Comparison of ENCODE assay signal across 8 mouse cellular contexts in the genomic region with DNA sequence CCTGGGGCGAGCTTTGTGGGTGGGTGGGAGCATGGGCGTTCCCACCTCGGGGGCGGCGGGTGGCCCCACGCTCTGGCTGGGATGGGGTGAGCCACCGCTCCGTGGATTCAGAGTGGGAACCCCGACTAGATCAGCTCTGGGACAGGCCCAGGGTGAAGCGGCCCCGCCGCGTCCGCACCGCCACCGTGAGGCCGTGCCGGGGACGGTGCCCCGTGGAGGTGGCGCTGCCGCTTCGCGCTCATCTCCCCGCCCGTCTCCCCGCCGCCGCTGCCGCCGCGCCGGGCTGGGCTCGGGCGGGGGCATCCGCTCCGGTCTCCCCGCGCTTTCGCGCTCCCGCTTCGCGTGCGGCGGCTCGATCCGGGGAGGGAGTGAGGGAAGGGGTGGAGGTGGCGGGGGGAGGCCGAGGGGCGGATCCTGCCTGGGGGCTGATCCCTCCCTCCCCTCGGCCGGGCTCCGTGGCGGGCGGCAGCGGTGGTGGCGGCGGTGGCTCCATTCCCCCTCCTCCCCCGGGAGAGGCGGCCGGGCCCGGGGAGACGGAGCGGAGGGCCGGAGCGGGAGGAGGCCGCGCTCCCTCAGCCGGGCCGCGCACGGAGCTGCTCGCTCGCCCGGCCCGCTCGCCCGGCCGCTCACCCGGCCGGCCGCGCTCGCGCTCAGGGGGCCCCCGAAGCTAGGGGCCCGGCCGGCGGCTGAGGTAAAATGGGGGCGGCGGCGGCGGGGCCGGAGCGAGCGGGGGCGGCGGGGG. TPM values are rescaled to one million over a fixed set of nuclear protein-coding genes. Genes with fewer than 3 reads are reported as not detected.
DNase-seq lines count a peak whose midpoint lies in the region; ATAC-seq and TF ChIP-seq lines count a peak whose summit lies in the region.

TSS of gene Brpf3 (plus strand) at position 420 of the 742 bp plus-strand sequence.

- DNase-seq in CD8-positive naive resting alpha-beta T cell, adult 2 months (ENCODE audit: low read depth in 2 of 2, low spot score in 2 of 2), result peak; percentile 62 to 68
- peak; percentile 81 for DNase-seq in cerebellum, adult 11 months
- DNase-seq in forebrain, embryonic 14.5 days (ENCODE audit: low spot score), result peak; percentile 77
- DNase-seq in heart, postnatal 10 days, result peak; percentile 84 to 85
- DNase-seq in large intestine, adult 2 months (ENCODE audit: low read depth, low spot score), result no peak
- DNase-seq in liver, postnatal 0 days, result peak; percentile 88

- peak within 1 kb of the TSS; percentile 79 for H3K4me3 ChIP-seq in forebrain, embryonic 14.5 days (ENCODE audit: low read depth, low read length)
- peak within 1 kb of the TSS; percentile 69 for H3K4me3 ChIP-seq in liver, postnatal 0 days (ENCODE audit: low read depth, low read length)
- H3K4me3 ChIP-seq in neural tube, embryonic 13.5 days, result peak within 1 kb of the TSS; percentile 75
- peak within 1 kb of the TSS; percentile 96 for H3K4me3 ChIP-seq in testis, adult 2 months (ENCODE audit: control insufficient read depth, low read depth, low read length)

- TF ChIP-seq CTCF in liver, postnatal 0 days (IDR thresholded peaks at IDR 0.05; ENCODE audit: low read depth), result peak; percentile 66
- TF ChIP-seq CTCF in testis, adult 2 months (IDR thresholded peaks at IDR 0.05; ENCODE audit: control insufficient read depth, insufficient read depth, insufficient replicate concordance, low read depth, low read length), result peak; percentile 16; the same call in 1 of the 2 replicates

- H3K9ac ChIP-seq in forebrain, embryonic 14.5 days (ENCODE audit: low read length), result peak within 1 kb of the TSS; percentile 99
- peak within 1 kb of the TSS; percentile 86 for H3K9ac ChIP-seq in liver, postnatal 0 days (replicated peaks)
- H3K9ac ChIP-seq in neural tube, embryonic 13.5 days, result peak within 1 kb of the TSS; percentile 100

- H3K4me2 ChIP-seq in forebrain, embryonic 14.5 days (ENCODE audit: low read length), result peak within 1 kb of the TSS; percentile 98
- H3K4me2 ChIP-seq in liver, postnatal 0 days (ENCODE audit: low read depth, low read length), result peak within 1 kb of the TSS; percentile 90
- H3K4me2 ChIP-seq in neural tube, embryonic 13.5 days, result peak within 1 kb of the TSS; percentile 94

- intact Hi-C loops in heart, postnatal 10 days (cut with DNase I), result loop anchor here (2.0 kb wide), 3 partner anchors 38 to 126 kb away; no protein-coding TSS in a partner anchor

- ATAC-seq in forebrain, embryonic 14.5 days, result peak; percentile 68
- peak; percentile 74 for ATAC-seq in liver, postnatal 0 days
- ATAC-seq in neural tube, embryonic 13.5 days (ENCODE audit: low read depth), result peak; percentile 77

- no peaks in the 10 kb centered on the region for H3K27me3 ChIP-seq in forebrain, embryonic 14.5 days (replicated peaks; ENCODE audit: control insufficient read depth, insufficient read depth, low read length)
- H3K27me3 ChIP-seq in liver, postnatal 0 days (ENCODE audit: insufficient read depth, low read length), result no peaks in the 10 kb centered on the region
- no peaks in the 10 kb centered on the region for H3K27me3 ChIP-seq in neural tube, embryonic 13.5 days
- no peaks in the 10 kb centered on the region for H3K27me3 ChIP-seq in testis, adult 2 months (ENCODE audit: control insufficient read depth, insufficient read depth, low read length)

- H3K4me1 ChIP-seq in forebrain, embryonic 14.5 days (ENCODE audit: control insufficient read depth, insufficient read depth, low read length), result peaks cover 16% of the 10 kb centered on the region; the same call in 1 of the 2 replicates
- peaks cover 30% of the 10 kb centered on the region for H3K4me1 ChIP-seq in liver, postnatal 0 days (ENCODE audit: insufficient read depth)
- peaks cover 33% of the 10 kb centered on the region for H3K4me1 ChIP-seq in neural tube, embryonic 13.5 days (replicated peaks)
- H3K4me1 ChIP-seq in testis, adult 2 months (ENCODE audit: control insufficient read depth, insufficient read depth, low read length), result peaks cover 13% of the 10 kb centered on the region

- TF ChIP-seq EP300 in liver, postnatal 0 days (IDR thresholded peaks at IDR 0.05; ENCODE audit: low read depth), result no peak

- peaks cover 2% of the 10 kb centered on the region; the same call in 1 of the 2 replicates for H3K36me3 ChIP-seq in forebrain, embryonic 14.5 days (ENCODE audit: control insufficient read depth, insufficient read depth, low read length)
- H3K36me3 ChIP-seq in liver, postnatal 0 days (replicated peaks; ENCODE audit: insufficient read depth, low read length), result peaks cover 8% of the 10 kb centered on the region
- peaks cover 3% of the 10 kb centered on the region for H3K36me3 ChIP-seq in neural tube, embryonic 13.5 days
- H3K36me3 ChIP-seq in testis, adult 2 months (ENCODE audit: control insufficient read depth, insufficient read depth, low read length), result no peaks in the 10 kb centered on the region; the same call in 1 of the 2 replicates

- H3K27ac ChIP-seq in forebrain, embryonic 14.5 days (ENCODE audit: low read depth, low read length), result peak within 1 kb of the TSS; percentile 100
- peak within 1 kb of the TSS; percentile 95 for H3K27ac ChIP-seq in liver, postnatal 0 days (ENCODE audit: low read depth)
- peak within 1 kb of the TSS; percentile 100 for H3K27ac ChIP-seq in neural tube, embryonic 13.5 days (replicated peaks)
- H3K27ac ChIP-seq in testis, adult 2 months (ENCODE audit: control insufficient read depth, insufficient read depth, low read depth, low read length), result peak within 1 kb of the TSS; percentile 96

- H3K9me3 ChIP-seq in forebrain, embryonic 14.5 days (replicated peaks; ENCODE audit: control insufficient read depth, low read length), result no peaks in the 10 kb centered on the region
- no peaks in the 10 kb centered on the region for H3K9me3 ChIP-seq in liver, postnatal 0 days (ENCODE audit: low read length)
- H3K9me3 ChIP-seq in neural tube, embryonic 13.5 days, result no peaks in the 10 kb centered on the region

- TF ChIP-seq POLR2A in testis, adult 2 months (IDR thresholded peaks at IDR 0.05; ENCODE audit: control insufficient read depth, low read depth, low read length), result no peak

- under 1% methylated on average over 63 of the region's 99 CpGs for WGBS in forebrain, embryonic 14.5 days
- WGBS in large intestine, adult 2 months, result under 1% methylated on average over 82 of the region's 99 CpGs
- under 1% methylated on average over 43 of the region's 99 CpGs for whole genome bisulfite sequencing in liver, postnatal 0 days (ENCODE audit: insufficient replicate concordance)
- under 1% methylated on average over 54 of the region's 99 CpGs for WGBS in neural tube, embryonic 13.5 days

RNA-seq across cellular contexts. Expression of gene Brpf3, which starts in this region (rescaled TPM):
- 5.0 and 5.4 TPM in 2 replicates for polyA plus RNA-seq in forebrain, embryonic 14.5 days (2014; fragmentation: Nextera tagmentation; extraction: Ambion mirVana)
- 10 to 100 TPM; 15.2 to 22.3 TPM for total RNA-seq in heart, postnatal 10 days (2021)
- 71.3 and 102 TPM in 2 replicates for polyA plus RNA-seq in large intestine, adult 2 months (2012; rRNA removed)
- polyA plus RNA-seq in liver, postnatal 0 days (2015; fragmentation: Nextera tagmentation; extraction: Ambion mirVana), result 33.9 and 35.6 TPM in 2 replicates
- polyA plus RNA-seq in neural tube, embryonic 13.5 days (2015; fragmentation: Nextera tagmentation; extraction: Ambion mirVana), result 7.1 and 7.8 TPM in 2 replicates
- 134 and 137 TPM in 2 replicates for polyA plus RNA-seq in testis, adult 2 months (2012; rRNA removed)
